Mouse (Mus musculus) thymus, postnatal 36 days (tissue): ENCODE data around the gene Nol9.
"Not testable (repeated sequence)": the region's sequence is repeated elsewhere in the genome, so short reads cannot be mapped to it uniquely, and the experiment has no call there.

ENCODE experiments used
- DNase-seq, 2 experiments: peaks; one replicate each; pipeline ENCODE4 v3.0.0; 2022; ENCODE audit warnings: mixed read lengths in 2 of 2

Gene Nol9

GRCm38 (mm10) chr4:152010707-152011134 is 28.4 kb upstream of the Nol9 start:
- no peak for DNase-seq

GRCm38 (mm10) chr4:152011171-152011760 is 27.9 kb upstream of the Nol9 start:
- DNase-seq: no peak

GRCm38 (mm10) chr4:152012109-152012508 is 27.0 kb upstream of the Nol9 start:
- no peak for DNase-seq

GRCm38 (mm10) chr4:152013036-152013813 is 25.9 kb upstream of the Nol9 start:
- no peak for DNase-seq

GRCm38 (mm10) chr4:152019073-152019472 is 20.0 kb upstream of the Nol9 start:
- DNase-seq: no peak

- no peak for DNase-seq
Observed at GRCm38 (mm10) chr4:152020024-152020423, 19.1 kb upstream of the Nol9 start.

- DNase-seq: no peak
Observed at GRCm38 (mm10) chr4:152021568-152022097, 17.5 kb upstream of the Nol9 start.

GRCm38 (mm10) chr4:152022506-152022905 is 16.6 kb upstream of the Nol9 start:
- DNase-seq: no peak

GRCm38 (mm10) chr4:152024525-152024924 is 14.6 kb upstream of the Nol9 start:
- no peak for DNase-seq

GRCm38 (mm10) chr4:152026751-152027508 is 12.2 kb upstream of the Nol9 start:
- no peak for DNase-seq

GRCm38 (mm10) chr4:152027524-152027923 is 11.6 kb upstream of the Nol9 start, which contains the start of gene Zbtb48:
Zbtb48 (minus strand) TSS chr4:152027671.
- DNase-seq: peak; percentile 92 to 95

GRCm38 (mm10) chr4:152028456-152028855 is 10.7 kb upstream of the Nol9 start:
- DNase-seq: no peak

GRCm38 (mm10) chr4:152029087-152029486 is 10.0 kb upstream of the Nol9 start:
- peak in 1 of 2 experiments; percentile 26 for DNase-seq

- no peak for DNase-seq
Observed at GRCm38 (mm10) chr4:152029997-152030396, 9.1 kb upstream of the Nol9 start.

GRCm38 (mm10) chr4:152032922-152033321 is 6.2 kb upstream of the Nol9 start:
- DNase-seq: no peak

GRCm38 (mm10) chr4:152036464-152036863 is 2.7 kb upstream of the Nol9 start:
- not testable (repeated sequence) for DNase-seq

GRCm38 (mm10) chr4:152038225-152038984 is 716 bp upstream of the Nol9 start, which contains the start of gene Tas1r1:
Tas1r1 (minus strand) TSS chr4:152038568.
- DNase-seq: no peak

GRCm38 (mm10) chr4:152039831-152040310 is 750 bp downstream of the Nol9 start:
- DNase-seq: no peak

- DNase-seq: no peak
Observed at GRCm38 (mm10) chr4:152041924-152042641, 3.0 kb downstream of the Nol9 start.

- no peak for DNase-seq
Observed at GRCm38 (mm10) chr4:152043171-152043570, 4.0 kb downstream of the Nol9 start.

- no peak for DNase-seq
Observed at GRCm38 (mm10) chr4:152044609-152045008, 5.5 kb downstream of the Nol9 start.
